Mouse (Mus musculus) left cerebral cortex, adult 2 months (tissue): ENCODE data around the gene Synj2. TPM values are rescaled to one million over a fixed set of nuclear protein-coding genes. Genes with fewer than 3 reads are reported as not detected.

Experiments used
- DNase-seq, 2 experiments: peaks; one replicate each; pipeline ENCODE4 v3.0.0; 2021 to 2022; ENCODE audit warnings: low spot score in 2 of 2, mixed read lengths in 1 of 2; ENCODE audit errors: extremely low spot score in 1 of 2
- H3K27ac ChIP-seq: fragments of 200-600 bp; 2 replicates; pipeline ENCODE4 v1.8.1; 2022
- H3K4me3 ChIP-seq: fragments of 200-600 bp; 2 replicates; pipeline ENCODE4 v1.8.1; 2022
- CTCF ChIP-seq: fragments of 200-600 bp; IDR thresholded peaks from 2 replicates; pipeline ENCODE4 v1.8.1; 2022; ENCODE audit warnings: antibody characterized with exemption, mild to moderate bottlenecking, moderate library complexity
- intact Hi-C: fragments of 180-260 bp; cut with DNase I; formaldehyde crosslinking; loops from one replicate; pipeline ENCODE4 v1.15.1; 2025
- total RNA-seq, 2 experiments: library from RNA; stranded (reverse); gene quantifications; 2 replicates each; pipeline ENCODE4 v1.2.3; 2021

Gene Synj2
- total RNA-seq, 2 experiments from 2014 or later = 130 to 132 TPM

- no peak overlapping the region for H3K27ac ChIP-seq
- no peak overlapping the region for H3K4me3 ChIP-seq
- no peak for TF ChIP-seq CTCF
- intact Hi-C loops = no loop called here
- no peak for DNase-seq
Measured at GRCm38 (mm10) chr17:6025831-6026230, 84.8 kb downstream of the Synj2 start.

- TF ChIP-seq CTCF = no peak
Measured at GRCm38 (mm10) chr17:6035661-6036060, 94.6 kb downstream of the Synj2 start.

DNA sequence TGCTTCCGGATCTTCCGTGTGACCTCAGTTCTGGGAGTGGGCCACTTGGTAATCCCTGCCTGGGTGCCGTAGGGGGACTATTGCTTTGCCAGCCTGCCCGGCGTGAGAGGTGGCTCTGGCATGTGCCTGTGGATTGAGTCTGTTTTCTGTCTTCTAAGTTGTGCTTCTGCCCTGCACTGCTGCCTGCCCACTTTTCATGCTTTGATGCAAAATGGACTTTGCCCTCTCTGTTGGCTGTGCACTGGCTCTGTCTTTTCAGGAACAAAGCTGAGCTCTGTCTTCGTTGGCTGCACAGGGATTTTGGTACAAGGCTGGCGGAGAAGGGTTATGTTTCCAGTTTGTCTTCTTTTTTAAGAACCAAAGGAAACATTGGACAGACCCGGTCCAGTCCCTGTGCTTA lies 95.4 kb downstream of the Synj2 start:
- no peak for TF ChIP-seq CTCF
- H3K4me3 ChIP-seq = no peak overlapping the region
- DNase-seq = no peak
- intact Hi-C loops = no loop called here
- no peak overlapping the region for H3K27ac ChIP-seq

More at GRCm38 (mm10) chr17:6035661-6036060, 94.6 kb downstream of the Synj2 start:
- H3K27ac ChIP-seq = no peak overlapping the region
- DNase-seq = no peak
- H3K4me3 ChIP-seq = no peak overlapping the region
- intact Hi-C loops = no loop called here

- Histone ChIP-seq H3K4me3 (no peak overlapping the region), H3K27ac (no peak overlapping the region)
- DNase-seq = no peak
- intact Hi-C loops = no loop called here
- TF ChIP-seq CTCF = no peak
Measured at GRCm38 (mm10) chr17:6036872-6037271, 95.8 kb downstream of the Synj2 start.

DNA sequence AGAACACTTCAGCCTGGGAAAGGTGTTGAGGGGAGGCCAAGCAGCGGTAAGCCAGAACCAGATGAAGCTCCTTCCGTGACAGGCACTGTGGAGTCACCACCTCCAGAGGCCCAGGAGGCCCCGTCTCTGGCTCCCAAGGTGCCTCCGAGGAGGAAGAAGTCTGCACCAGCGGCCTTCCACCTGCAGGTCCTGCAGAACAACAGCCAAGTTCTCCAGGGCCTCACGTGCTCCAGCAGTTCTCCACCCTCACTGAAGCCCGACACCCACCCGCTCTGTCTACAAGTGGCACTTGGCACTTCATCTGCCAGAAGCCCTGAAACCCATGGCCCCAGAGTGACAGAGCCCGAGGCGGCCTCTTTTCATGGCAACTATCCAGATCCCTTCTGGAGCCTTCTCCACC lies 96.4 kb downstream of the Synj2 start:
- Histone ChIP-seq H3K27ac (no peak overlapping the region), H3K4me3 (no peak overlapping the region)
- no peak for TF ChIP-seq CTCF
- DNase-seq = no peak
- intact Hi-C loops = no loop called here

- TF ChIP-seq CTCF = no peak
- Histone ChIP-seq H3K4me3 (no peak overlapping the region), H3K27ac (no peak overlapping the region)
- DNase-seq = no peak
- intact Hi-C loops = no loop called here
Measured at GRCm38 (mm10) chr17:6052801-6053200, 111.7 kb downstream of the Synj2 start.

- TF ChIP-seq CTCF = peak; percentile 77
- intact Hi-C loops = no loop called here
- Histone ChIP-seq H3K4me3 (no peak overlapping the region), H3K27ac (no peak overlapping the region)
- no peak for DNase-seq
Measured at GRCm38 (mm10) chr17:6054934-6055355, 113.9 kb downstream of the Synj2 start.

DNA sequence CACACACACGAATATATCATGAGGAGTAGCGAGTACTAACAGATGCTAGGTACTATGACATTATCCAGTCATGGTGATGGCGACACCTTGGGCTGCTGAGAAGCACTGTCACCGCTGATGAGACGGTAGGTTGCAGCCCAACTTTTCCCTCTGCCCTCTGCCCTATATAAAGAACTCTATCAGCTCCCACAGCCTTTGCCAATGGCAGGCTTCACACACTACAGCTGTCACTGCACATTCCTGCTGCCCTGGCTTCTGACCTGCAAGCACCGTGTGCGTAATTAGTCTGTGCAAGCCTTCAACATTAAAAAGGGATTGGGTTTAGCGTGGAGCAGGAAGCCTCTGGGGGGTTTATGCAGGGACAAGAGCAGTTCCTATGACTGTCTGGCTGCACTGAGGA lies 121.7 kb downstream of the Synj2 start:
- DNase-seq = no peak
- intact Hi-C loops = no loop called here
- Histone ChIP-seq H3K27ac (no peak overlapping the region), H3K4me3 (no peak overlapping the region)
- TF ChIP-seq CTCF = no peak

GRCm38 (mm10) chr17:6063532-6063931 lies 122.5 kb downstream of the Synj2 start:
- Histone ChIP-seq H3K27ac (no peak overlapping the region), H3K4me3 (no peak overlapping the region)
- TF ChIP-seq CTCF = no peak
- DNase-seq = no peak
- intact Hi-C loops = no loop called here

DNA sequence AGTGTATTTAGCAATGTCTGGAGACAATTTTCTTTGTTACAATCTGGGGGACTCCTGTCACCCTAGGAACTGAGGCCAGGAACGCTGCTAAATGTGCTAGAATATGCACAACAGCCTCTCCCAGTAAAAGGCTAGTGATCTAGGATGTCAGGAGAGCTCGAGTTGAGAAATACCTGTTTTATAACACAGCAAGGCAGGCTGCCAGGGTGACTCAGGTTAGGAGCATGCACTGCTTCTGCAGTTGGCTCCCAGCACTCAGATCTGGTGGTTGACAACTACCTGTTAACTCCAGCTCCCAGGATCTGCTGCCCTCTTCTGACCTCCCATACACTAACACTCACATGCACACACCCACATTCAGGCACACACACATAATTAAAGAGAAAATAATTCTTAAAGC lies 124.9 kb downstream of the Synj2 start:
- intact Hi-C loops = no loop called here
- no peak for DNase-seq
- TF ChIP-seq CTCF = no peak
- H3K27ac ChIP-seq = no peak overlapping the region
- H3K4me3 ChIP-seq = no peak overlapping the region

DNA sequence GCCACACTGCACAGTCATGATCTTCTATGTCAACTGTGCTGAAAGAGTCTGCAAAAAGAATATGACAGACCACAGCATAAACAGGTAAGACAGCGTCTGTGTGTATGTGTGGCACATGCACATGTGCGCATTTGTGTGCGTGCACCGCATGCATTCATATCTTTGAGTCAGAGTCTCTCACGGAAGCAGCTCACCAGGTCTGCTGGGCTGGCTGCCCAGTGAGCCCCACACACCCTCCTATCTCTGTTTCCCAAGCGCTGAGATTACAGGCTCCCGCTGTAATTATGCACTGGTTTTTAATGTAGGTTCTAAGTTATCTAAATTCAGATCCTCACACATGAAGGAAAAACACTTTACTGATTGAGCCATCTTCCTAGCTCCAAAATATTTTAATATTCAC lies 126.5 kb downstream of the Synj2 start:
- H3K4me3 ChIP-seq = no peak overlapping the region
- intact Hi-C loops = no loop called here
- no peak for DNase-seq
- no peak overlapping the region for H3K27ac ChIP-seq
- no peak for TF ChIP-seq CTCF

DNA sequence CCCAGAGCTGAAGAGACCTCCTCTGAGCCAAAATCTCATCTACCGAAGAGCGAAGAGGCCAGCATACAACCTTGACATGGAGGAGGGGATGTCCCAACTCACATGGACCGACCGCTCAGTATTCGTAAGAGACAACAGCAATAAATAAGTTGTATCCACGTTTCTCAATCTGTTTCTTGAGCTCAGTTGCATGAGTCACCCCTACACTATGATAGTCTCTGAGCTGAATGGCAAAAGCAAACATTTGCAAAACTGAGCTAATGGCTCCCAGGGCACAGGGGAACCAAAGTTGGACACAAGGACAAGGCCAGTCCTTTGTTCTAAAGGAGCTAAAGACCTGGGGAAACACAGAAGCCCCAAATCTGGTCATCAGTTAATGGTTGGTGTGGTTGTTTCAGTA lies 128.8 kb downstream of the Synj2 start:
- intact Hi-C loops = no loop called here
- H3K4me3 ChIP-seq = no peak overlapping the region
- H3K27ac ChIP-seq = no peak overlapping the region
- no peak for DNase-seq
- no peak for TF ChIP-seq CTCF

- TF ChIP-seq CTCF = no peak
- intact Hi-C loops = no loop called here
Measured at GRCm38 (mm10) chr17:6073405-6073804, 132.3 kb downstream of the Synj2 start.

More at GRCm38 (mm10) chr17:6073405-6073804, 132.3 kb downstream of the Synj2 start:
- DNase-seq = no peak
- no peak overlapping the region for H3K4me3 ChIP-seq
- no peak overlapping the region for H3K27ac ChIP-seq
